Mouse (Mus musculus): Measurements from ENCODE around the gene Slit1.

DNA sequence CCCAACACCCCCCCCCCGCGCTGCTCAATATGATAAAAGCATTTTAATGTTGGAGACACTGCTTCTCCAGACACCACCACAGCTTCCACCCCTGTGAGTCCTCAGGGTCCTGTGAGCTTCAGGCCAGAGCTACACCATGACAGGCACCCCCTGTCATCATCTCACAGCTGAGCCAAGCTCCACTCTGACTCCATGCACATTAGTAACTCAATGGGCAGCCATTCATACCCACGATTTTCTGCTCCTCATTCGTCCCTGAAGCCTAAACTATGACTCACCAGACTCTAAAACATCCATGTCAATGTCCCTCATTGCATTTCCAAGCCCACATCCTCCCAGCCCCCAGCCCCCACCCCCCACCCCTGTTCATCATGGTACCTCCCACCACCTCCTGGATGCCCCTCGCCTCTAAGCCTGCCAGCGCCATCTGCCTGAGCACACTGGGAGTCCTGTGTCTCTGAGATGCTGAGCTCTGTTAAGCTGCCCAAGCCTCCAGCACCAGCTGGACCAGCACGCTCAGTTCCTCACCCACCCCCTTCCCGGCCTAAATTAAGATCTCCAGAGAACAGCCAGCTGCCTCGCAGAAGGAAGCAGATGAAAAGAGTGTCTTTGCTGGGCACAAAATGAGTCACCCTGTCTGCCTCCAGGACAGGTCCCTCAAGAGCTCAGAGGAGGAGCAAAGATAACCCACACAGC is 46.2 kb downstream of the Slit1 start:
- no peak for TF ChIP-seq UBTF (IDR thresholded peaks at IDR 0.05; ENCODE audit: low read depth, low read length)
- no peak for TF ChIP-seq CHD2 (IDR thresholded peaks at IDR 0.05; ENCODE audit: low read length)
- peak in 1 of 2 experiments; percentile 2; a peak in 1 of 4 replicates for TF ChIP-seq CTCF (conservative IDR thresholded peaks at IDR 0.05 in 1 of 2, IDR thresholded peaks at IDR 0.05 in 1 of 2; ENCODE audit: low read depth in 2 of 2, low read length in 2 of 2)
- no peak for TF ChIP-seq E2F4 (IDR thresholded peaks at IDR 0.05; ENCODE audit: insufficient replicate concordance, low read depth, low read length)
- no peak for TF ChIP-seq POLR2A (IDR thresholded peaks at IDR 0.05; ENCODE audit: low read depth, low read length)
- no peak for TF ChIP-seq ELF1 (IDR thresholded peaks at IDR 0.05; ENCODE audit: low read depth, low read length)
- no peak for TF ChIP-seq TCF12 (IDR thresholded peaks at IDR 0.05; ENCODE audit: low read depth, low read length)
- TF ChIP-seq USF1 (IDR thresholded peaks at IDR 0.05; ENCODE audit: low read depth, low read length), result no peak
- no peak for TF ChIP-seq MAFK (IDR thresholded peaks at IDR 0.05; ENCODE audit: insufficient replicate concordance, low read length)
- no peak for TF ChIP-seq MYC (IDR thresholded peaks at IDR 0.05; ENCODE audit: low read depth, low read length)
- TF ChIP-seq GABPA (IDR thresholded peaks at IDR 0.05; ENCODE audit: insufficient replicate concordance, low read depth, low read length), result no peak
- no peak for TF ChIP-seq SMC3 (IDR thresholded peaks at IDR 0.05; ENCODE audit: low read depth, low read length)

Data from CH12.LX (cell line).